Mouse (Mus musculus): ENCODE measurements at regions not wholly inside any gene's neighbourhood (a gene's known extent, or its start where the extent isn't known, plus 50 kb on each side); places are given as distances from the start of the nearest gene placed in this dataset.

- Histone ChIP-seq H3K9ac (no peak overlapping the region), H3K9me3 (replicated peaks) (no peaks in the 10 kb centered on the region), H3K27ac (ENCODE audit: poor library complexity, severe bottlenecking) (no peak overlapping the region), H3K36me3 (no peaks in the 10 kb centered on the region), H3K27me3 (replicated peaks) (no peaks in the 10 kb centered on the region), H3K4me1 (replicated peaks) (0 out of 2 replicates have a peak, but pooled peaks cover 2% of the 10 kb centered on the region), H3K4me2 (no peak overlapping the region), H3K4me3 (no peak overlapping the region)
- no peak for ATAC-seq (ENCODE audit: insufficient number of reproducible peaks, low FRiP score)
- 68% methylated on average over 8 of the region's 8 CpGs for WGBS
Observed at GRCm38 (mm10) chr3:34562893-34563292, 87.3 kb upstream of the Sox2 start.

GRCm38 (mm10) chr3:34561709-34562108 is 88.5 kb upstream of the Sox2 start:
- Histone ChIP-seq H3K4me3 (no peak overlapping the region), H3K4me1 (replicated peaks) (0 out of 2 replicates have a peak, but pooled peaks cover 2% of the 10 kb centered on the region), H3K27ac (ENCODE audit: poor library complexity, severe bottlenecking) (no peak overlapping the region), H3K4me2 (no peak overlapping the region), H3K36me3 (no peaks in the 10 kb centered on the region), H3K9me3 (replicated peaks) (no peaks in the 10 kb centered on the region), H3K27me3 (replicated peaks) (no peaks in the 10 kb centered on the region), H3K9ac (no peak overlapping the region)
- 65% methylated on average over 5 of the region's 5 CpGs for WGBS
- no peak for ATAC-seq (ENCODE audit: insufficient number of reproducible peaks, low FRiP score)

DNA sequence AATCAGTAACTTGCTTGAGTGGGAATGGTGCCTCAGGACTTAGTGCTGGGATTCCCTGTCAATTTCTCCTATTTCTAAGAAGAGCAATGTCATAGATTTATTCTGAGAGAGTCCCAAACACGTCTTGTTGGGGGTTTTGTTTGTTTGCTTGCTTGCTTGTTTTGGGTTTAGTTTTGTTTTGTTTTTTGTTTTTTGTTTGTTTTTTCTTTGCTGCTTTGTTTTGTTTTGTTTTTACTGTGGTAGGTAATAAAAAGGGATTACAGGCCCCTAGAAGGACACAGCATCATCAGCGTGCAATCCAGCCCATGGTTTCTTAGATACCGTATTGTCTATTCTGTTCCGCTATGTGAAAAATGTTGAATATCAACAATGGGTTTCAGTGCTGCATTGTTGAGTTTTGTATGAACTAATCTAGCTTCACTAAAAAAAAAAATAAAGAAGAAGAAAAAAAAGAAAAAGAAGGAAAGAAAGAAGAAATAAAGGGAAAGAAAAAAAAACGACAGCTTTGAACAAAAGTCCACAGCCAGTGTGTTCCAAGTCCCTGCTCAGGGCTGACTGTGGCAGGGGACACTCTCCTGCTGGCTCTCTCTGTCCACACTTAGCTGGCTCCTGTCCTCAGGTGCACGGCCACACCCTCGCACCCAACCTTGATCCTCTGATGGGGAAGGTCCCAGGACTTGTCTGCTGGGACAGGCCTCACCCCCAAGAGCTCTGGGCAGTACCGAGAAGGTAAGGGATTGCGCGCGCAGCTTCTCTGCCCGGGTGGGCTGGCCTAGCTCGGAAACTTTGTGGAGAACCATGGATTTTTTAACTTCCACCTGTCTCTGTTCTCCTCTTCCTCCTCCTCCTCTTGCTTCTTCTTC is 90.1 kb upstream of the Sox2 start:
- Histone ChIP-seq H3K4me1 (replicated peaks) (0 out of 2 replicates have a peak, but pooled peaks cover 2% of the 10 kb centered on the region), H3K36me3 (no peaks in the 10 kb centered on the region), H3K27me3 (replicated peaks) (no peaks in the 10 kb centered on the region), H3K4me3 (no peak overlapping the region), H3K9ac (no peak overlapping the region), H3K9me3 (replicated peaks) (no peaks in the 10 kb centered on the region), H3K4me2 (no peak overlapping the region), H3K27ac (ENCODE audit: poor library complexity, severe bottlenecking) (no peak overlapping the region)
- ATAC-seq (ENCODE audit: insufficient number of reproducible peaks, low FRiP score), result no peak
- 79% methylated on average over 13 of the region's 13 CpGs for WGBS

DNA sequence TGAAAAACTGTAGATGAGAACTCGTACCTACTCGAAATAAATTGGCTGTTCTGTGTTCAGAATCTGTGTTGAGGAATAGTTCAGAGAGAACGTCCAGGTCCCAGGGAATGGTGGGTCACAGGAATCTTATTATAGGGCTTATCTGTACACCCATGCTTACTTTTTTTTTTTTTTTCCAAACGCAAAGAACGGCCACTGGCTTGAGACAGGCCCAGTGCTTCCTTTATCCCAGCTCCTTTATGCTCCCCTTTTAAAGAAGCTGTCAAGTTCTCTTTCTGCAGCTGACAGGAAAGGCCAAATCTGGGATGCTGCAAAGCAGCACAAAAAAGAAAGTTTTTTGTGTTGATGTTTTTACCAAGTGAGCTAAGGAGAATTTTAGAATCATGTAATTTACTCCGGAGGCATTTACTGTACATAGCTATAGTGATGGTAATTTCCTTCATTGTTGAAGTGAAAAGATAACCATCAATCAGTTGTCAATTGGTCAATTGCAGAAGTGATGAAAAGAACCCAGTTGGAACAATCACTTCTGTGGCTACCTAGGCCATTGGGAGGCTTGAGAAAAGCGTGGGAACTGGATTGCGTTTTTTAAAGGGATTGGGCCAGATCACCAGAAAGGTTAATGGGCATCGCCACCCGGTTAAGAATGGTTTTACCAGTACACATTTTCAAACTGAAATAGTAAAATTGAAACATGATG is 91.2 kb upstream of the Sox2 start:
- WGBS, result 61% methylated on average over 10 of the region's 10 CpGs
- Histone ChIP-seq H3K36me3 (no peaks in the 10 kb centered on the region), H3K27me3 (replicated peaks) (no peaks in the 10 kb centered on the region), H3K4me1 (replicated peaks) (0 out of 2 replicates have a peak, but pooled peaks cover 2% of the 10 kb centered on the region), H3K4me3 (no peak overlapping the region), H3K9ac (no peak overlapping the region), H3K27ac (ENCODE audit: poor library complexity, severe bottlenecking) (no peak overlapping the region), H3K9me3 (replicated peaks) (no peaks in the 10 kb centered on the region), H3K4me2 (no peak overlapping the region)
- ATAC-seq (ENCODE audit: insufficient number of reproducible peaks, low FRiP score), result no peak

GRCm38 (mm10) chr3:34552542-34553208 is 97.5 kb upstream of the Sox2 start:
- Histone ChIP-seq H3K36me3 (no peaks in the 10 kb centered on the region), H3K9ac (no peak overlapping the region), H3K4me1 (replicated peaks) (no peaks in the 10 kb centered on the region), H3K4me2 (no peak overlapping the region), H3K27me3 (replicated peaks) (no peaks in the 10 kb centered on the region), H3K4me3 (no peak overlapping the region), H3K9me3 (replicated peaks) (no peaks in the 10 kb centered on the region), H3K27ac (ENCODE audit: poor library complexity, severe bottlenecking) (no peak overlapping the region)
- 71% methylated on average over 17 of the region's 17 CpGs for WGBS
- no peak for ATAC-seq (ENCODE audit: insufficient number of reproducible peaks, low FRiP score)

- WGBS, result 48% methylated on average over 3 of the region's 3 CpGs
Observed at GRCm38 (mm10) chr3:34551069-34551468, 99.1 kb upstream of the Sox2 start.

GRCm38 (mm10) chr3:34550189-34550588 is 100.0 kb upstream of the Sox2 start:
- H3K9ac ChIP-seq, result no peak overlapping the region
- no peaks in the 10 kb centered on the region for H3K4me1 ChIP-seq (replicated peaks)
- no peak overlapping the region for H3K4me3 ChIP-seq
- no peaks in the 10 kb centered on the region for H3K27me3 ChIP-seq (replicated peaks)
- H3K9me3 ChIP-seq (replicated peaks), result no peaks in the 10 kb centered on the region
- no peak for ATAC-seq (ENCODE audit: insufficient number of reproducible peaks, low FRiP score)
- no peak overlapping the region for H3K4me2 ChIP-seq
- no peak overlapping the region for H3K27ac ChIP-seq (ENCODE audit: poor library complexity, severe bottlenecking)
- 65% methylated on average over 12 of the region's 12 CpGs for WGBS
- H3K36me3 ChIP-seq, result no peaks in the 10 kb centered on the region

More at GRCm38 (mm10) chr3:34551069-34551468, 99.1 kb upstream of the Sox2 start:
- no peaks in the 10 kb centered on the region for H3K4me1 ChIP-seq (replicated peaks)
- H3K4me3 ChIP-seq, result no peak overlapping the region
- no peak for ATAC-seq (ENCODE audit: insufficient number of reproducible peaks, low FRiP score)
- H3K27me3 ChIP-seq (replicated peaks), result no peaks in the 10 kb centered on the region
- no peak overlapping the region for H3K27ac ChIP-seq (ENCODE audit: poor library complexity, severe bottlenecking)
- H3K4me2 ChIP-seq, result no peak overlapping the region
- H3K36me3 ChIP-seq, result no peaks in the 10 kb centered on the region
- no peak overlapping the region for H3K9ac ChIP-seq
- no peaks in the 10 kb centered on the region for H3K9me3 ChIP-seq (replicated peaks)

- Histone ChIP-seq H3K9me3 (replicated peaks) (0 out of 2 replicates have a peak, but pooled peaks cover 5% of the 10 kb centered on the region), H3K36me3 (no peaks in the 10 kb centered on the region), H3K27ac (ENCODE audit: poor library complexity, severe bottlenecking) (no peak overlapping the region), H3K4me3 (no peak overlapping the region), H3K4me2 (no peak overlapping the region), H3K9ac (no peak overlapping the region), H3K27me3 (replicated peaks) (no peaks in the 10 kb centered on the region), H3K4me1 (replicated peaks) (peaks cover 2% of the 10 kb centered on the region; the same call in 1 of the 2 replicates)
- ATAC-seq (ENCODE audit: insufficient number of reproducible peaks, low FRiP score), result no peak
- WGBS, result 43% methylated on average over 3 of the region's 3 CpGs
Observed at GRCm38 (mm10) chr3:34532451-34532850, 117.8 kb upstream of the Sox2 start.

GRCm38 (mm10) chr3:34531836-34532235 is 118.4 kb upstream of the Sox2 start:
- Histone ChIP-seq H3K36me3 (no peaks in the 10 kb centered on the region), H3K9me3 (replicated peaks) (0 out of 2 replicates have a peak, but pooled peaks cover 5% of the 10 kb centered on the region), H3K27ac (ENCODE audit: poor library complexity, severe bottlenecking) (no peak overlapping the region), H3K4me1 (replicated peaks) (peaks cover 2% of the 10 kb centered on the region; the same call in 1 of the 2 replicates), H3K27me3 (replicated peaks) (no peaks in the 10 kb centered on the region), H3K4me3 (no peak overlapping the region), H3K4me2 (no peak overlapping the region), H3K9ac (no peak overlapping the region)
- WGBS, result 66% methylated on average over 7 of the region's 7 CpGs
- ATAC-seq (ENCODE audit: insufficient number of reproducible peaks, low FRiP score), result no peak

GRCm38 (mm10) chr3:34527546-34527945 is 122.7 kb upstream of the Sox2 start:
- Histone ChIP-seq H3K4me1 (replicated peaks) (peaks cover 2% of the 10 kb centered on the region; the same call in 1 of the 2 replicates), H3K9ac (no peak overlapping the region)

DNA sequence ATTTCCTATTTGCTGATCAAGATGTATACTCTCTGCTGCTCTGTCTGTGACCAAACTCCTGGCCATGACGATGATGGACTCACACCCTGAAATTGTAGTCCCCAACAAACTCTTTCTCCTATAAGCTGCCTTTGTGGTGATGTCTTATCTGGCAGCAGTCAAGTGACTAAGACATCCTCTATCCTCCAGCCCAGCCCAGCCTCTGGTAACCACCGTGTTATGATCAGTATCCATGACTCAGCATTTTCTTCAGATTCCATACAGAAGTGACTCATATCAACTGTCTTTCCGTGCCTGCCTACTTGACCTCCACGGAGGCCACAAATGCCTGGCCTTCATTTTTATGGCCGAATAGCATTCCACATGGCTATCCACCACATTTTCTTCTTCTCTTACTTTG is 124.5 kb upstream of the Sox2 start:
- Histone ChIP-seq H3K4me3 (no peak overlapping the region), H3K9ac (no peak overlapping the region), H3K9me3 (replicated peaks) (peaks cover 7% of the 10 kb centered on the region), H3K36me3 (no peaks in the 10 kb centered on the region), H3K4me1 (replicated peaks) (no peaks in the 10 kb centered on the region), H3K27me3 (replicated peaks) (no peaks in the 10 kb centered on the region), H3K4me2 (no peak overlapping the region), H3K27ac (ENCODE audit: poor library complexity, severe bottlenecking) (no peak overlapping the region)
- 82% methylated on average over 5 of the region's 5 CpGs for WGBS
- no peak for ATAC-seq (ENCODE audit: insufficient number of reproducible peaks, low FRiP score)

More at GRCm38 (mm10) chr3:34527546-34527945, 122.7 kb upstream of the Sox2 start:
- ATAC-seq (ENCODE audit: insufficient number of reproducible peaks, low FRiP score), result no peak
- Histone ChIP-seq H3K4me3 (no peak overlapping the region), H3K4me2 (no peak overlapping the region), H3K36me3 (no peaks in the 10 kb centered on the region), H3K9me3 (replicated peaks) (peaks cover 7% of the 10 kb centered on the region), H3K27ac (ENCODE audit: poor library complexity, severe bottlenecking) (no peak overlapping the region), H3K27me3 (replicated peaks) (no peaks in the 10 kb centered on the region)
